Mouse (Mus musculus): ENCODE data around the gene Setd4.

DNA sequence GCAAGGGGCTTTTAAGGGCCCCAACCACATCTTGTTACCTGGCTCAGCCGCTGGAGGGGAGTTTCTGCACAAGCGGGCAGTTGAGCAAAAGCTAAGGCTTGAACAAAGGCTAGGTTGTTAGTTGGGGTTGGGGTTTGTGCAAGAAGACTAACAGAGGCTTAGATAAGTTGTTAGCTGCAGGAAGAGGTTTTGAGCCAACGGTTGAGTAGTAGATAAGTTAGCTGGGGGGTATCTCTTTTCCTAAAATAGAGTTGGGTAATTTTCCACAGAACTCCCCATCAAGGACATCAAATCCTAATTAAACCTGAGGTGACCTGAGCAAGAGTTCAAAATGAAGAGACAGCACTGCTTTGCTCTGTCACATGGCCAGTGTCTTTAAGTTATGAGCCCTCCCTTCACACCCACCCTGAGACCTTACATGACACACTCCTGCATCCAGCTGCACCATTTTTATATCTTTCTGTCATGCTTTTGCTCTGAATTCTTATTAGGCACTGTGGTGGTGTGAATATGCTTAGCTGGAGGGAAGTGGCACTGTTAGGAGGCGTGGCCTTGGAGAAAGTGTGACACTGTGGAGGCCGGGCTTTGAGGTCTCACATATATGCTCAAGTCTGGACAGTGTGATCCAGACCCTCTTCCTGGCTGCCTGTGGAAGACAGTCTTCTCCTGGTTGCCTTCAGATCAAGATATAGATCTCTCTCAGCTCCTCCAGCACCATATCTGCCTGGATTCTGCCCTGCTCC, 44.7 kb upstream of the Setd4 start:
- TF ChIP-seq POLR2A (IDR thresholded peaks at IDR 0.05; ENCODE audit: insufficient read depth, low read depth, low read length) (no peak), CTCF (IDR thresholded peaks at IDR 0.05; ENCODE audit: insufficient read depth, low read depth, low read length) (no peak)
